Mouse (Mus musculus): ENCODE measurements at regions not wholly inside any gene's neighbourhood (a gene's known extent, or its start where the extent isn't known, plus 50 kb on each side); places are given as distances from the start of the nearest gene placed in this dataset.

- no peak for DNase-seq (ENCODE audit: low spot score in 2 of 2)
Observed at GRCm38 (mm10) chr3:144255596-144256550, 50.9 kb upstream of the Lmo4 start.
